Mouse (Mus musculus) midbrain, embryonic 11.5 days (tissue): ENCODE results near the gene Pcnp. TPM values are rescaled to one million over a fixed set of nuclear protein-coding genes. Genes with fewer than 3 reads are reported as not detected.
"Not testable (repeated sequence)": the region's sequence is repeated elsewhere in the genome, so short reads cannot be mapped to it uniquely, and the experiment has no call there.

Experiments
- ATAC-seq: fragments of 200-750 bp; cut with Nextera tagmentation; 2 replicates; pipeline ENCODE4 v1.8.0; 2017; ENCODE audit warnings: moderate TSS enrichment, moderate library complexity; ENCODE audit not compliant: low FRiP score
- DNase-seq: peaks from one replicate; pipeline ENCODE4 v3.0.0; 2015; ENCODE audit warnings: low spot score; ENCODE audit errors: missing footprints
- H3K27ac ChIP-seq: fragments of 300-500 bp; sonication (generic); 2 replicates; pipeline ENCODE4 v1.5.1; 2014; ENCODE audit warnings: low read depth, low read length
- H3K27me3 ChIP-seq: fragments of 300-500 bp; sonication (generic); 2 replicates; pipeline ENCODE4 v1.6.1; 2014; ENCODE audit warnings: mild to moderate bottlenecking, low read length, moderate library complexity, mixed read lengths; ENCODE audit not compliant: control insufficient read depth, insufficient read depth
- H3K36me3 ChIP-seq: fragments of 300-500 bp; sonication (generic); 2 replicates; pipeline ENCODE4 v1.6.1; 2014; ENCODE audit warnings: mild to moderate bottlenecking, low read length, moderate library complexity, mixed read lengths; ENCODE audit not compliant: control insufficient read depth, insufficient read depth
- H3K4me1 ChIP-seq: fragments of 300-500 bp; sonication (generic); 2 replicates; pipeline ENCODE4 v1.6.1; 2014; ENCODE audit warnings: low read length; ENCODE audit not compliant: control insufficient read depth, insufficient read depth
- H3K4me2 ChIP-seq: fragments of 300-500 bp; sonication (generic); 2 replicates; pipeline ENCODE4 v1.6.1; 2014; ENCODE audit warnings: mild to moderate bottlenecking, moderate library complexity
- H3K4me3 ChIP-seq: fragments of 300-500 bp; sonication (generic); 2 replicates; pipeline ENCODE4 v1.5.1; 2014; ENCODE audit warnings: low read depth, low read length
- H3K9ac ChIP-seq: fragments of 300-500 bp; sonication (generic); 2 replicates; pipeline ENCODE4 v1.6.1; 2014; ENCODE audit warnings: low read length
- H3K9me3 ChIP-seq: fragments of 300-500 bp; sonication (generic); 2 replicates; pipeline ENCODE4 v1.6.1; 2016; ENCODE audit warnings: low read length; ENCODE audit not compliant: control insufficient read depth
- WGBS: fragments of 180-500 bp; shearing (Covaris S2); extraction: QIAGEN DNeasy Blood & Tissue Kit; methylation state at CpG from one replicate; pipeline ENCODE4 v1.1.7; 2014; 5-methylcytosine and 5-hydroxymethylcytosine counted together
- microRNA-seq: library from miRNA; unstranded; fragments of <30 nt; microRNA quantifications from one replicate; pipeline ENCODE4, GENCODE M21; 2017
- polyA plus RNA-seq: library from polyadenylated mRNA; unstranded; fragments of >200 nt; fragmentation: Nextera tagmentation; extraction: Ambion mirVana; gene quantifications from 2 replicates; pipeline ENCODE4 v1.2.1, GENCODE M21; 2014

Gene Pcnp
- polyA plus RNA-seq, 1 experiment from 2014 or later: 384 TPM

DNA sequence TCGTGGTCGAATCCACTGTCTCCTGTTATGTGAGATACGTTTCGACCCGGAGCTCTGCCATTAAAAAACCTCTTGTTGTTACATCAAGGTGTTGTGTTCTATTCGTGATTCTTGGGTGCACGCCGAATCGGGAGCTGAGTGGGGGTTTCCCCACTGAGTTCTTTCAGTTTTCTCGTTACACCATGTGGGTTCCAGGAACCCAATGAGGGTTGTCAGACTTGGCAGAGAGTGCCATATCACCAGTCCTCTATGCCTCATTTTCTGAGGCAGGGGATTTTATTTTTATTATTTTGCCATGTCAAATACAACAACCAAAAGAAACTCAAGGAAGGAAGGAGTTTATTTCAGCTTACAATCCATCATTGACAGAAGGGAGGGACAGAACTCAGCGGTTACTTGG, 66.5 kb downstream of the Pcnp start:
- not testable (repeated sequence) for H3K9me3 ChIP-seq, ATAC-seq, H3K27me3 ChIP-seq, H3K4me1 ChIP-seq, H3K9ac ChIP-seq, H3K4me3 ChIP-seq, H3K27ac ChIP-seq, DNase-seq, H3K4me2 ChIP-seq, H3K36me3 ChIP-seq
- WGBS: 93% methylated on average over 6 of the region's 11 CpGs

Small RNA genes lying within 50 kb of the gene (microRNA-seq; reads per million reads assigned to microRNA genes)
- not detected for gene Gm24047

Other genes starting within 250 kb of the Pcnp start
- 1.3 and 1.8 TPM in 2 replicates for gene Nfkbiz, start 190.8 kb downstream of the Pcnp start, polyA plus RNA-seq
- gene Nxpe3, start 134.5 kb downstream of the Pcnp start, polyA plus RNA-seq: 1.1 TPM in 2 replicates
- 18.3 and 19.7 TPM in 2 replicates for gene Cep97, start 94.9 kb downstream of the Pcnp start, polyA plus RNA-seq
- 842 and 869 TPM in 2 replicates for gene Rpl24, start 63.5 kb downstream of the Pcnp start, polyA plus RNA-seq
- 15.9 TPM in 2 replicates for gene Zbtb11, start 55.9 kb downstream of the Pcnp start, polyA plus RNA-seq
- gene Trmt10c, start 8.1 kb upstream of the Pcnp start, polyA plus RNA-seq: 31.3 and 33.3 TPM in 2 replicates
- 37.4 and 42.8 TPM in 2 replicates for gene Senp7, start 18.6 kb upstream of the Pcnp start, polyA plus RNA-seq
- gene Impg2, start 174.6 kb upstream of the Pcnp start, polyA plus RNA-seq: 0.10 and 0.22 TPM in 2 replicates